Mouse (Mus musculus): ENCODE measurements around the gene Ly6g5c.

Gene Ly6g5c

DNA sequence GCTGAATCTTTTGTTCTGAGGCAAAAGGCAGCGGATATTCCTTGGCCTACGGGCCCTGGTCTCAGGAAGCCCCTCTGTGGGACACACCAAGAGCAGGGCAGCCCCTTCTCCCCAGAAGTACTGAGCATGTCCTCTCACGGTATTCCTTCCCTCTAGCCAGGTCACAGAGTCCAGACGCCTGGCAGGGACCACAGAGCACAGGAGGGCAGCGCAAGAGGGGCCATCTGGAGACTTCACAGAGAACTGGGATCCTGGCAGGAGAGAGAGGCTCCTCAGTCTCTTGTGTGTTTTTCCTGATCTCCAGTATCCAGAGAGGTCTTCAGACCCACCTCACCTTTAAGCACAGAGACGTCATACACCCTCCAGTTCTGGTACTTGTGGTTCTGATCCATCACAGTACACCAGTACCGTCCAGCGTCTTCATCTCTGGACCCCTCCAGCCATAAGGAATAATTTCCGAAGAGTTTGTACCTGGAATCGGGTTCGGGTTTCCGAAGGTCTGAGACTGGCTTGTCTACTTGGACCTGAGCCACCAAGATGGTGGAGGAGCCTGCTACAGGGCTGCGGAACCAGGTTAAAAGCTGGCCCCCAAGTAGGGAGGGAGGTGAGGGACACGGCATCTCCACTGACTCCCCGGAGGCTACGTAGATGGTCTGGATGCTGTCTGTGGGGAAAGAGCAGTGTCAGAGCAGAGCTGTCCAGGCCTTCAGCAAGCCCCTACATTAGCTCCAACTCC, 25.1 kb upstream of the Ly6g5c start:
- DNase-seq (ENCODE audit: low spot score) = no peak

DNA sequence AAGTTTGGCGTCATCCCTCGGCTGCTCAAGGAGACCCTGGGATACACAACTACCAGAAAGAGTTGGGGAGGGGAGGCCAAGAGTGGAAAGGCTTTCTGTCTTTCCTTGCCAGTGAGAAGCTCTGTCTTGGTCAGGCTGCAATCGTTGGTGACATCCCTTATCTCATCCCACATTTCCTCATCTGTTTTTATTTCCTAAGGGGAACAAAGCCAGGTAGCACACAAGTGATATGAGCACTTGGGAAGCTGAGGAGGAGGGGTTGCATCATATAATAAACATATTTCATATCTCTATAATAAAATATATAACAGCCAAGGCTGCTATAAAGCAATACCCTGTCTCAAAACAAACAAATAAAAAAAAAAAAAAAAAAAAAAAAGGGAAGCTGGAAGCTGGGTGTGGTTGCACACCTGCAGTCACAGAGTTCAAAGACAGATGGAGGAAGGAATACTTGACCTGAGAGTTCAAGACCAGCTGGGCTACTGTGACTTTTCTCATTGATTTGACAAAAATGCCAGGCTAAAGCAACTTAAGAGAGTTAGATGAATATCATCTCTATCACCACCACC, 24.1 kb upstream of the Ly6g5c start:
- DNase-seq (ENCODE audit: low spot score) = no peak

DNA sequence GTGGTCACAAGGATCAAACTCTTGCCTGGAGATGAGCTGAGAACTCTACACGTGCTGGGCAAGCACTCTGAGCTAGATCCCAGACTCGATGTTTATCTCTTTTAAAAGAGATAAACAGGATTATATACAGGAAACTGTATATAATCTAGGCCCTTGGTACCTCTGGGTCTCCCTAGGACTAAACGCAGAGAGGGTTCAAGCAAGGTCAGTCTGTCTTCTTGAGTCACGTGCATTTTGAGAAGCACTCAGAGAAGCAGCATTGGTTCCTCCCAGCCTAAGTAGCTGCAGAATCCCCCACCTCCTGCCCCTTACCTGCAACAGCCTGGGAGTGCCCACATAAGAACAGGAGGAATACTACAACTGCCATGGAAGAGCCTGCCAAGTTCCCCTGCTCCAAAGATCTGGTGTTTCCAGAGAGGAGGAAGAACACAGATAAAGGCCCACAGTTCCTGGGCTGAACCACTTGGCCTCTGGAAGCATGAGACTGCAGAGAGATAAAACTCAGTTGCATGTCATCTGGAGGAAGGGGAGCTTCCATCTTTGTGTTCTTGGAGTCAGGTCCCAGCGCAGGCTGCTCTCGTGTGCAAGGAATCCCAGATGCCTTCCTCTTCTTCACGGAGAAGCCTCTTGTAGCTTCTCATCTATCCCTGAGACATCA, 22.7 kb upstream of the Ly6g5c start, which contains the start of gene Ly6g6f:
TSS of gene Ly6g6f (minus strand) at position 403 of the 658 bp plus-strand sequence.
- no peak for DNase-seq (ENCODE audit: low spot score)

DNA sequence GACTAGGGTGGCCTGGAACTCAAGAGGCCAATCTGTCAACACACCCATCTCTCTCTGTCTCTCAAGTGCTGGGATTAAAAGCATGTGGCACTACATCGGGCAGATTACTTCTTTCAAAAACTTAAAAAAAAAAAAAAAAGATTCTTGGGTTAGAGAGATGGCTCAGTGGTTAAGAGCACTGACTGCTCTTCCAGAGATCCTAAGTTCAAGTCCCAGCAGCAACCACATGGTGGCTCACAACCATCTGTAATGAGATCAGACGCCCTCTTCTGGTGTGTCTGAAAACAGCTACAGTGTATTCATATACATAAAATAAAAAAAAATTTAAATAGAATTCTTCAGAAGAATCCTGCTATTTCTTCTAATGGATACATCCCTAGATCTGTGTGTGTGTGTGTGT, 19.9 kb upstream of the Ly6g5c start:
- DNase-seq (ENCODE audit: low spot score) = peak; percentile 35

DNA sequence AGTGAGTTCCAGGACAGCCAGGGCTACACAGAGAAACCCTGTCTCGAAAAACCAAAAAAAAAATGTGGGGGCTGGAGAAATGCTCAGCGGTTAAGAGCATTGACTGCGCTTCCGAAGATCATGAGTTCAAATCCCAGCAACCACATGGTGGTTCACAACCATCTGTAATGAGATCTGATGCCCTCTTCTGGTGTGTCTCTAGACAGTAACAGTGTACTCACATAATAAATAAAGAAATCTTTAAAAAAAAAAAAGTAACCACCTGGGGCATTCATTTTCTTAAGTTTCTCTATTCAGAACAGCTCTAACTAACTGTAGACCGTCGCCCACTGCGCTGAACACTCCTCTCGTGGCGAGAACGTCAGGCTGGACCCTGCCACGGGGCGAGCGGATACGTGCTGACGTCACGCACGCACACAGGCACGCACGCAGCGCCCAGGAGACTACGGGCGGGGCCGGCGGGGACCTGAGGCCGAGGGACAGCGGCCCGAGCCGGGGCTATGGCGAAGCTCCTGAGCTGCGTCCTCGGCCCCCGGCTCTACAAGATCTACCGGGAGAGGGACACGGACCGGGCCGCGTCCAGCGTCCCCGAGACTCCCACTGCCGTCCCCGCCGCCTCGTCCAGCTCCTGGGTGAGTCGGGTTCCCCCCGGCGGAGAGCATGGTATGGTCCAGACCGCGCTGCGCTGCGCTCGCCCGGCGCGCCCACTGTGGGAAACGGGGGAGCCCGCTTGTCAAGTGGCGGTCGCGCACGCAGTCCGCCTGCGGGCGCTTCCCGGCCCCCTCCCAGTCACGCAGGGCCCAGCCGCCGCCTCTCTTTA, 19.0 kb upstream of the Ly6g5c start, which contains the start of gene Abhd16a:
TSS of gene Abhd16a (plus strand) at position 439 of the 820 bp plus-strand sequence.
- peak; percentile 93 for DNase-seq (ENCODE audit: low spot score)

DNA sequence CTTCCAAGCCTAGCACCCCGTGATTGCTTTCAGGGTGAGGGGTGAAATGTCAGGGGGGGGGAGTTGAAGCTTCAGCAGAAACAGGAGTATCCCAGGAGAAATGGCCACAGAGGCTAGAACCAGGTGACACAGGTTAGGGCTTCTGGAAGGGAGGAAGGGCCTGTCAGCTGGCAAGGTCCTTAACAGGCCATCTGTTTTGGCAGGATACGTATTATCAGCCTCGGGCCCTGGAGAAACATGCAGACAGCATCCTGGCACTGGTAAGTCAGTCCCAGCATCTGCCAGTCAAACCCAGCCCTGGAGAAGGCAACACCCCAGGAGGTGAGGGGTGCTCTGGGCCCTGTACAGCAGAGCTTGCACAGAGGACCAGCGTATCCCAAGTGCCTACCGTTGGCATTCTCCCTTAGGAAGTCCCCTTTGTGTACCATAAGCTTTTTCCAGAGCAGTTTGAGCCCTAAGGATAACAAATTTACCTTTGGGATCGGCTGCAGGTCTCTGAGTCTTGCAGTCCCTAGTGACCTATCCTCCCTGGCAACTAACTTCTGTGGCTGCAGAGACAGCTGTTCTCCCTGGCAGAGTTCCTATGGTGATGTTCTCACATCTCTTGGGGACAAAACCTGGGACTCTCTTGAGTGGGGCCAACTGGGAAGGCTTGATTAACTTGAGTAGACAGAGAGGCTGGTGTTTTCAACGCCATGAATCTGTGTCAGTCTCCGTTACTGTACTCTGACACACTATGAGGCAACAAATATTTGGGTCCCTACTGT, 17.7 kb upstream of the Ly6g5c start:
- DNase-seq (ENCODE audit: low spot score) = peak; percentile 80

DNA sequence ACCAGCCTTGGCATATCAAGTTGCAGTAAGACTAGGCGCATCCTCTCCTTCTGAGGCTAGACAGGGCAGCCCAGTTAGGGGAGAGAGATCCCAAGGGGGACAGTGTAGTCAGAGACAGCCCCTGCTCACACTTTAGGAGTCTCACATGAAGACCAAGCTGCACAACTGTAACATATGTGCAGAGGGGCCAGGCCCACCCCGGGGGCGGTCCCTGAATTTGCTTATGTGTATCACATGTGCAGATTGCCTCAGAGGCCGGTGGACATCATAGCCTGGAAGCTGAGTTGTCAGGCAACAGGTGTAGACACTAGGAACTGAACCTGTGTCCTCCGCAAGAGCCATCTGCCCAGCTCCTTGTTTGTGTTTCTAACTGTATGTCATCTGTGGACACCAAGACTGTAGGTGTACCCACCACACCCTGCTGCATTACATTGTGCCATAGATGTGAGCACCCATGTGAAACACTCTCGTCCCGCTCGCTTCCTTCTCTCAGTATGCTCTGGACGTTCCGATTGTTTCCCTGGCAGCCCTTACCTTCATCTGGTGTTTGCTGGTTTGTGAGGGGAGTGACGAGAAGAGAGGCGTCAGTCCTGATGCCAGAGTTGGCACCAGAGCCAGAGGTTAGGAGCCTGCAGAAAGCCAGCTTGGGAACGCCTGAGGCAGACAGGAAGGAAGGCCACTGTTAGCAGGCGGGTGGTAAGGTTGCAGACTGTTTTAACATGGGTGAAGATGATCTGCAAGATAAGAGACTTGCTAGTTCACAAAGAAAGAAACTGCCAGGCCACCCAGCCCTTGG, 15.5 kb upstream of the Ly6g5c start:
- no peak for DNase-seq (ENCODE audit: low spot score)

DNA sequence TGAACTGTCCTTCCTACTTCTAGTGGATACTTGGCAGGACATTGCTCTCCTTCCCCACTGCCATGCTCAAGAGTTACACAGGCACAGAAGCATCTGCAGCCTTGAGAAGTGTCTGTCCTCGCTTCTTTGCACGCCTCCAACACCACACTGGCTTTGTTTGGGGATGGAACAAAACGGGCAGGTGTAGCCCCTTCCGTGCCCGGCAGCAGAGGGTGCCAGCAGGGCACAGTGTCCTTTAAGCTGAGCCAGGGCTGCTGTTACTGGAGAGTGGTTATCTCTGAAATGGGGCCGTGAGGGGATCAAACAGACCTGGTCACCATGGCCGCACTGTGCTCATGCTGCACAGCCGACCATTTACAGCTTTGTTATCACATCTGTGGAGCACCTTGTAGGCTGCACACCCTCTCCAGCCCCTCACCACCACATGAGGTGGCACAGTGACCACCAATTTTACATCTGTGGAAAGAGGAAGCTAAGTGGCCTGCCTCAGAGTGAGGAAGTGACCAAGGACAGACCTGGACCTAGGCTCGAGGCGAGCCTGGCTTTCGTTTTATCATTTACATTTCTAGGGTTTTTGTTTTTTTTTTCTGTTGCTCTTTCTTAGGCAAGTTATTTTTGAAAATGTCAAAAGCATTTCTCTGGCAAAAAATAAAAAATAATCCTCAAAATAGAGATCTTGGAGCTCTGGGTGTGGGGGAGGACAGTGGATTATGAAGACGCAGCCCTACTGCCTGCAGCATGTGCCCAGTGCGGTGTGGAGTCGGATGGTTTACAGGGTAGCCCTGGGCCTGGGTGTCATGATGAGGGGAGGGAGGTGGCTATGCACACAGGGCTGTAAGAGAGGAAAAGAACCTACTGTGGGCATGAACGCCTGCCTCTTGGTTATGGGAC, 13.4 kb upstream of the Ly6g5c start:
- DNase-seq (ENCODE audit: low spot score) = no peak

DNA sequence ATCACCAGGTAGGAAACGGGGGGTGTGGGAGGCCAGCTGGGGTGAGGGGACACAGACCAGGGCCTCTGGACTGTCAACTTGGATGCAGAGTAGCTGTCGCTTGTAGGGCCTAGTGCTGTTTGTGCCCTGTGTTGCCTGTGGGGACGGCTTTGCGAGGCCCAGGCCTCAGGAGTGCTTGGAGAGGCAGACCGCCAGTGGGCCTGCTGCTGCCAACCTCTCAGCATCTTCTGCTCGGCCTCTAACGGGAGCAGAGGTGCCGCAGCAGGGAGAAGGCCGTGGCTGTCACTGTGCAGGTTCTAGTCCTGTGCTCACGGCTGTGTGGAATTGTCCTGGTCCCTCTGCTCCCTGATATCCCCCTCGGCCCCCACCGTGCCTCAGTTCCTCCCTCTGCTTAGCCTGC, 11.5 kb upstream of the Ly6g5c start:
- DNase-seq (ENCODE audit: low spot score) = no peak

DNA sequence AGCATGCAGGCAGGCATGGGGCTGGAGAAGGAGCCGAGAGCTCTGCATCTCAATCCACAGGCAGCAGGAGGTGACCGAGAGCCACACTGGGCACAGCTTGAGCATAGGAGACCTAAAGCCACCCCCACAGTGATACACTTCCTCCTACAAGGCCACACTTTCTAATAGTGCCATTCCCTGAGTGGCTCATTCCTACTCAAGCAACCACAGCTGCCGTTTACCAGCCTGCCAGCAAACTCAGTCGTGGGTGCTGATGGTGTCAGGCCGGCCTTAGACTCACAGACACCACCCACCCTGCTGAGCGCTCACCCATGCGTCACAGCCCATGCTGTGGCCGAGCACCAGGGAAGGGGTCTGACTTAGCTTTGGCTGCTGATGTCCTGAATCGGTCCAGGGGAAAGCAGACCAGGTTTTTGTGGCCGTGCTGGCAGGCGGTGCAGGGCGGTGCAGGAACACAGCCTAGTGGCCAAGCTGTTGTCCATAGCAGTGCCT, 10.9 kb upstream of the Ly6g5c start:
- no peak for DNase-seq (ENCODE audit: low spot score)

DNA sequence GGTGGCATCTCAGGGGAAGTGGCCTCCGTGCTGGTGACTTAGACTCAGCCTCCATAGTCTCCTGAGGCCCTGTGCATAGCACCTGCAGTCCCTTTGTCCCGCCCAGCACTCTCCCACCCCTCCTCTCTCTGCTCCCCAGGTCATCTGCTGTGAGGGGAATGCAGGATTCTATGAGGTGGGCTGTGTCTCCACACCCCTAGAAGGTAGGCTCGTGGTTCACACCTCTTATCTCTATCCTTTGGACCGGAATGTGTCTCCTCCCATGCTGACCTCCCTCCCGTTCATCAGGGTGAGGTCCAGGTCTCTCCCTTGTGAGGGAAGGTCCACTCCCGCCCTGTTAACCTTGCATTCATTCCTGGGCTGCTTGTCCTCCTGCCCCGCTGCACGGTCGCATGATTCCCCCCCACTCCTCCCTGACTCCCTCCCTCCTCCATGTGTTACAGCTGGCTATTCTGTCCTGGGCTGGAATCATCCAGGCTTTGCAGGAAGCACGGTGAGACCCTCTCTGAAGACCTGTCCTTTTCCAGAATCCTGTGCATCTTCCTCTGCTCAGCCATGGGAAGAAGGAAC, 7.8 kb upstream of the Ly6g5c start:
- no peak for DNase-seq (ENCODE audit: low spot score)

DNA sequence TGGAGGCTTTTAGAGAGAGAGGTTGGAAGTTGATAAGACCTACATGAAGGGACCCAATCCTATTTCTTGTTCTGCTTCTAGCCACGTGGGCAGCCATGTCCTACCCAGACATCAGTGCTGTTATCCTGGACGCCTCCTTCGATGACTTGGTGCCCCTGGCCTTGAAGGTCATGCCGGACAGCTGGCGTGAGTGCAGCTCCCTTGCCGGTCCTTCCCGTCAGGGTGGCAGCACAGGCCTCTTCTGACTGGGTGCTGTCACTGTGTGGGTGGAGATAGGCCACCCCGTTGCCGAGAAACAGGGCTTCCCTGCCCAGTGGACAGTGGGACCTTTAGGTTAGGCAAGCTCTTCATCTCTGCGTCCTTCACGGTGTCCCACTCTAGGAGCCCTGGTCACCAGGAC, 6.9 kb upstream of the Ly6g5c start:
- no peak for DNase-seq (ENCODE audit: low spot score)

DNA sequence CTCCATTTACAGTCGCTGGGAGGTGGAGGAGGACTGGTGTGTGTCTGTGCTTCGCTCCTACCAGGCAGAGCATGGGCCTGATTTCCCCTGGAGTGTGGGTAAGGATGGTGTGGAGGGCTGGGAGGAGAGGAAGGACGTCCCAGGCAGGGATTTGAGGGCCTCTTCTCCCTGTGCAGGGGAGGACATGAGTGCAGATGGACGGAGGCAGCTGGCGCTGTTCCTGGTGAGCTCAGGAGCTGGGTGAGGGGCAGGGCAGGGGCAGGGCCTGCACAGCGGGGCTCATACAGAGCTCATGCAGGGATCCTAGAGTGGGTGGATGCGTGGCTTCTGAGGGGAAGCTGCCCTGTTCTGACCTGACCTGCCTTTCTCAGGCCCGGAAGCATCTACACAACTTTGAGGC, 5.8 kb upstream of the Ly6g5c start:
- no peak for DNase-seq (ENCODE audit: low spot score)

DNA sequence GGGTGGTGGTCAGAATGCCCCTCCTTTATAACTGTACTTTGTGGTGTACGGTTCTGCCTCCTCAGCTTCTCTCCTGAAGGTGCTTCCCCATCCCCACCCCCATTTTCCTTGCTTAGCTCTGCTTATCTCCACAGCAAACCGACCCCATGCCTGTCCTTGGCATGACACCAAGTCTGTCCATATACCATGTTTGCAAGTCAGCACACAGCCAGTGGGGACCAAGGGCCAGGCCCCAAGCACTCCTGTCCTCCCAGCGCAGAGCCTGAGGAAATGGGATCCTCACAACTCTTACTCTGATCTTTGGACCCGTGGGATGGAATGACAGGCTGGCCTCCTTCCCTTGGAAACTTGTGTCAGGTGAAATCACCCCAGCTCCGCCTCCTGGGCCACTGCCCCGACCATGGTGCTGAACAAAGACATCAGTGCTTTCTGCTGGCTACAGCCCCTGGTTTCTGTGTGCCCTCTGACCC, 4.8 kb upstream of the Ly6g5c start:
- peak; percentile 30 for DNase-seq (ENCODE audit: low spot score)

DNA sequence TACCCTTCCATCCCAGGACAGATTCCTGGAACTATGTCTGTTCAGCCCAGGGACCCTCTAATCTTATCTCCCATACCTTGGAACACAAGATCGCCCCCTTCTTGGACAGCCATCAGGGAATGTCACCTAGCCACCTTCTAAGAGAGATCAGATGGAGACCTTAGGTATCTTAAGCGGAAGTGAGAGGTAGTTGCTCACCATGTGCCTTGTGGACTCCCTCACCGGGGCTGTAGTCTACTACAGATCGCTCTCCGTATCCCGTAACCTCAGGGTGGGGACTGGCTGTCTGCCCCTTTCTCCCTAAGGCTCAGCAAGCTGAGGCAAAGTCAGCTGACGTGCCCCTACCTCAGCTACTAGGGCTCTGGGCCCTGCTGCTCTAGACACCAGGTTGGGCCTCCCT, 4.0 kb upstream of the Ly6g5c start:
- no peak for DNase-seq (ENCODE audit: low spot score)

DNA sequence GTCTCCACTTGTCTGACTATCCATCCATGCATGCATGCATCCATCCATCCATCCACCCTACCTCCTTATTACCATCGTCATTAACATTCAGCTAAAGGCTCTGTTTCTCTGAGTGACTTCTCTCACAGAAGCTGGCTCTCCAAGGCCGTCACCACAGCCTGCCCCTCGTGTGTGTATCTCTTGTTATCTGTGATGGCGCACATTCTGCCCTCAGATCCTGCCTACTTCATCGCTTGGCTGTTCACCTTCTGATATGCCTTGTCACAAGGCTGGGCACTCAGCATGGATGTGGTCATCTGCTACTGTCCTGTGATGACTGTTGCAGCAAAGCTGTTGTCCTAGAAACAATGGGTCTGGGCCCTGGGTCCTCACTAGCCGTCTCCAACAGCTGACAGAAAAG, 3.3 kb upstream of the Ly6g5c start:
- no peak for DNase-seq (ENCODE audit: low spot score)

DNA sequence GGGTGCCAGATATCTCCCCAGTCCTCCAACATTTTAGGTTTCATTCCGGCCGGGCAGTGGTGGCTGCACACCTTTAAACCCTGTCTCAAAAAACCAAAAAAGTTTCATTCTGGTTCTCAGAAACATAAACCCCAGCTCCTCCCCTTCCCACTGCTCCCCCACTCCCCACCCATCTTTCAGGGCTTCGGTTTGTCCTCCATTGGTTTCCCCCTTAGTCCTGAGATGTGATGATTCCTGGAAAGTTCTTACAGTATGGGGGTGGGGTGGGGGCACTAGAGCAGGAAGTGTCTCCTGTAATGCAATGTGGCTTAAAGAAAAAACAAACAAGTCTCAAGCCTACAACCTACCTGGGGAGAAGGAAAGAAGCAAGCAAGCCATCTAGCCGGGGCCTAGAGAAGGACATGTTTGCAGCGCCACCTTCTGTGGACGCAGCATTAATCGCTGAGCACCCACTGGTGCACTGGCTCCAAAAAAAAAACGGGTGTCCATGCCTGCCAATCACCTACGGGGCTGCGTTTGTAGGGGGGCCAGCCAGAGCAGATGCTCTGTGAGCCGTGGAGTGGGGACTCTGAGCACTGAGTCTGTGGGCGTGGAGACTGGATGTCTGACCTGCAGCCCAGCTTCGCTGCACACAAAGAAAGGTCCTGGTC, 2.2 kb upstream of the Ly6g5c start:
- DNase-seq (ENCODE audit: low spot score) = no peak

DNA sequence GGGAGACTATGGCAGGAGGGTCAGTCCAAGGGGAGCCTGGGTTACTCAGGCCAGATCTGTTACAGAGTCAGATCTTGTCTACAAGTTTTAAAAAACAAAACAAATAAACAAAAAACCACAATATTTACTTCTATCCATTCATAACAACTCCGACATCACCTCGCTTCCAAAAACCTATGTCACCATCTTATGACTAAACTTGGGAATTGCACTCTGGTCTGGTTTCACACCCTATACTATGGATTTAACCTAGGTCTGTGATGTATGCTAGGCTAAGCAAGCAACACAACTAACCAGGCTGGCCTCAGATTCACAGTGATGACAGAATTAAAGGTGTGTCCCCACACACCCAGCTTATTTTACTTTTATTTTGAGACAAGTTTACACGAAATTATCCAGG, 1.6 kb upstream of the Ly6g5c start:
- no peak for DNase-seq (ENCODE audit: low spot score)

DNA sequence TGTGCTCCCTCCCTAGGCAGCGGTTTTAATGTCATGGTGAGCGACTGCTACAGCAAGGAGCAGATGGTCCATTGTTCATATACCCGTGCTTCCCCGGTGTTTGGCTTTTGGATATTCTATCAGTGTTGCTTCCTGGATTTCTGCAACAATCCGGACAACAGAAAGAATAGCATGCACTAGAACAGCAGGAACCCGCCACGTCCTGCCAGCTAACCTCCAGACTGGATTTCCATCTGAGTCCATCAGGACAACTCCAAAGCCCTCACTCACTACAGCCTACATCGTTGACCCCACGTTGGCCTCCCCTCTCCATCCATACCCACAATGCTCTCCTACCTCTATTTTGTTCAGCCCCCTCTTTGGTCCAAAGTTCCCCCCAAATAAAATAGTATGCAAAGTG, 3.7 kb downstream of the Ly6g5c start:
- DNase-seq (ENCODE audit: low spot score) = no peak
